Comparison of ENCODE assay signal across 19 mouse cellular contexts in the genomic region with DNA sequence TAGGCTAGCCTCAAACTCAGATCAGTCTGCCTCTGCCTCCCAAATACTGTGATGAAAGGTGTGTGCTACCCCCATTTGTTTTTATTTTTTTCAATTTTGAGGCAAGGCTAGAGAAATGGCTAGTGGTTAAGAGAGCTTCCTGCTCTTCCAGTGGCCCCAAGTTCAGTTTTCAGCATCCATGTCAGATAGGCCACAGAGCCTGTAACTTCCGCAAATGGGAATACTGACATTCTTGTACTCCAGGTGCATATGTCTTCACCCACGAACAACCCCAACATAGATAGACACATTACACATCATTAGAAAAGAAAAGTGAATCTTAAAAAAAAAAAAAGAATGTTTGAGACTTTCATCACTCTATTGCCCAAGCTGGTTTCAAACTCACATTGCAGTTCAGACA.
"Had no signal": no experiment of that assay in that cellular context is flagged by ENCODE, and none has a peak within 500 bp of the region (broad histone marks: within the 10 kb centered on the region; RNA-seq: fewer than 3 reads in every experiment).

No protein-coding gene starts in this region.

- H3K9me3 ChIP-seq: heart, embryonic 13.5 days; heart, embryonic 15.5 days; hindbrain, embryonic 13.5 days; hindbrain, embryonic 15.5 days; limb, embryonic 13.5 days; limb, embryonic 15.5 days; liver, embryonic 13.5 days had no signal

- DNase-seq: gastrocnemius, postnatal 25 days; heart, adult 2 months; heart, postnatal 14 days; kidney, adult 11 months; kidney, adult 2 months; kidney, postnatal 10 days; kidney, postnatal 25 days; kidney, postnatal 4 days; left cerebral cortex, postnatal 4 days; liver, embryonic 13.5 days had no signal

- H3K27ac ChIP-seq: heart, embryonic 13.5 days; hindbrain, embryonic 13.5 days; hindbrain, embryonic 15.5 days; hindbrain, postnatal 0 days; layer of hippocampus, adult 2 months; limb, embryonic 13.5 days; limb, embryonic 15.5 days; liver, embryonic 13.5 days had no signal

- H3K27me3 ChIP-seq: heart, embryonic 13.5 days; heart, embryonic 15.5 days; hindbrain, embryonic 13.5 days; hindbrain, embryonic 15.5 days; limb, embryonic 13.5 days; limb, embryonic 15.5 days; liver, embryonic 13.5 days had no signal

- H3K9ac ChIP-seq: heart, embryonic 13.5 days; heart, embryonic 15.5 days; hindbrain, embryonic 13.5 days; hindbrain, embryonic 15.5 days; limb, embryonic 13.5 days; limb, embryonic 15.5 days; liver, embryonic 13.5 days had no signal

- H3K4me3 ChIP-seq: heart, adult 2 months; heart, embryonic 13.5 days; heart, embryonic 15.5 days; hindbrain, embryonic 13.5 days; hindbrain, embryonic 15.5 days; layer of hippocampus, adult 2 months; limb, embryonic 13.5 days; limb, embryonic 15.5 days; liver, embryonic 13.5 days had no signal

- H3K36me3 ChIP-seq: heart, embryonic 13.5 days; heart, embryonic 15.5 days; hindbrain, embryonic 13.5 days; hindbrain, embryonic 15.5 days; limb, embryonic 13.5 days; limb, embryonic 15.5 days; liver, embryonic 13.5 days had no signal

- H3K4me2 ChIP-seq: heart, embryonic 11.5 days; heart, embryonic 13.5 days; heart, embryonic 15.5 days; hindbrain, embryonic 13.5 days; hindbrain, embryonic 15.5 days; limb, embryonic 13.5 days; limb, embryonic 15.5 days; liver, embryonic 13.5 days had no signal

- ATAC-seq: hindbrain, postnatal 0 days had no signal
